Comparison of ENCODE assay signal across 8 mouse cellular contexts in the genomic region with DNA sequence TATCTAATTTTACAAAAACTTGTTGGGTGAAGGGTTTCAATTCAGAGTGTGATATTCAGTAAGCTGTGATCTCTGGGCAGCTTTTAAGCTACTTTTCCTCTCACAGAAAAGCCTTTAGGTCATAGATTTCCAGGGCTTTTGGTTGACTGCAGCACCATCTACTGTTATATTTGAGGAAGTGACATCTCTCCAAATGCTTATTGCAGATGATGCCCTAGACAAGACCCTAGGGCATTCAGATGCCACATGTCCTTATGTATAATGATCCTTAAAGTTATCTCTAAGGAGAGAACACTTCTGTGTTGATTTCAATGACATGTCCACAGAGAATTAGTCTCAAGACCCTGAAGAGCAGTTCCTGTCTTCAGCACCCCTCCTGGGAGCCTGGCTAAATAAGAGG. TPM values are rescaled to one million over a fixed set of nuclear protein-coding genes. Genes with fewer than 3 reads are reported as not detected.
DNase-seq lines count a peak whose midpoint lies in the region; ATAC-seq and TF ChIP-seq lines count a peak whose summit lies in the region.

No protein-coding gene starts in this region.

- peak; percentile 52 for TF ChIP-seq RAD21 in CH12.LX (IDR thresholded peaks at IDR 0.05; ENCODE audit: low read depth, low read length)

- CTCF ChIA-PET in Patski (lab: Charles Lee), result interaction anchor here (1.8 kb wide), 1 partner anchor 11 kb away, joined by 4 read pairs; no protein-coding TSS in a partner anchor

- TF ChIP-seq CTCF in CH12.LX (conservative IDR thresholded peaks at IDR 0.05 in 1 of 2, IDR thresholded peaks at IDR 0.05 in 1 of 2; ENCODE audit: low read depth in 2 of 2, low read length in 2 of 2) (peak; percentile 15 to 38; a peak in 2 of 4 replicates), Patski (IDR thresholded peaks at IDR 0.05) (peak; percentile 43)

- H3K9ac ChIP-seq in kidney, embryonic 15.5 days, result no peak overlapping the region
- H3K9ac ChIP-seq in CH12.LX (ENCODE audit: insufficient read depth, low read depth), result no peak overlapping the region
- no peak overlapping the region for H3K9ac ChIP-seq in hindbrain, embryonic 12.5 days

- peak; percentile 20 for DNase-seq in kidney, adult 9 months
- DNase-seq in CH12.LX (ENCODE audit: extremely low read depth) (peak; percentile 42), Patski (ENCODE audit: low read depth, low spot score) (no peak), adipocyte (ENCODE audit: low spot score) (no peak)
- DNase-seq in heart, adult 11 months, result no peak

- TF ChIP-seq POLR2A in CH12.LX (IDR thresholded peaks at IDR 0.05; ENCODE audit: low read depth, low read length), result no peak

- no peak for ATAC-seq in kidney, embryonic 15.5 days (replicated peaks; ENCODE audit: low FRiP score)
- no peak for ATAC-seq in Patski
- peak; percentile 23; the same call in 1 of the 2 replicates for ATAC-seq in hindbrain, embryonic 12.5 days (ENCODE audit: low FRiP score)
- no peak for ATAC-seq in erythroid progenitor cell, adult 5-6 weeks (replicated peaks; ENCODE audit: low FRiP score, poor library complexity, severe bottlenecking)

- H3K4me3 ChIP-seq in kidney, embryonic 15.5 days (replicated peaks), result no peak overlapping the region
- no peak overlapping the region for H3K4me3 ChIP-seq in CH12.LX (replicated peaks in 1 of 3; ENCODE audit: low read depth in 2 of 3, low read length in 2 of 3, poor library complexity in 1 of 3)
- no peak overlapping the region for H3K4me3 ChIP-seq in hindbrain, embryonic 12.5 days

- in situ Hi-C loops in CH12.LX (cut with MboI; ENCODE audit: low pct_ligation_motif_present, low pct_unique_long_range_greater_than_20kb, low sequenced_read_pairs), result loop anchor here (25.0 kb wide), 1 partner anchor 497 kb away; a partner anchor contains a TSS
- in situ Hi-C loops in Patski (cut with MboI; ENCODE audit: low pct_unique_long_range_greater_than_20kb), result loop anchor here (5.0 kb wide), 1 partner anchor 497 kb away; no protein-coding TSS in a partner anchor

- no peaks in the 10 kb centered on the region for H3K36me3 ChIP-seq in kidney, embryonic 15.5 days
- no peaks in the 10 kb centered on the region for H3K36me3 ChIP-seq in CH12.LX (replicated peaks in 1 of 2; ENCODE audit: control insufficient read depth in 1 of 2, insufficient read depth in 1 of 2, low read length in 1 of 2)
- no peaks in the 10 kb centered on the region for H3K36me3 ChIP-seq in hindbrain, embryonic 12.5 days

- no peaks in the 10 kb centered on the region for H3K27me3 ChIP-seq in kidney, embryonic 15.5 days
- no peaks in the 10 kb centered on the region for H3K27me3 ChIP-seq in CH12.LX (replicated peaks)
- H3K27me3 ChIP-seq in Patski, result peaks cover 5% of the 10 kb centered on the region
- H3K27me3 ChIP-seq in hindbrain, embryonic 12.5 days, result no peaks in the 10 kb centered on the region

- no peak overlapping the region for H3K27ac ChIP-seq in kidney, embryonic 15.5 days
- no peak overlapping the region for H3K27ac ChIP-seq in CH12.LX (ENCODE audit: insufficient read depth, low read depth)
- no peak overlapping the region for H3K27ac ChIP-seq in hindbrain, embryonic 12.5 days

- H3K9me3 ChIP-seq in kidney, embryonic 15.5 days (replicated peaks), result no peaks in the 10 kb centered on the region
- H3K9me3 ChIP-seq in CH12.LX (replicated peaks; ENCODE audit: low read length), result no peaks in the 10 kb centered on the region
- H3K9me3 ChIP-seq in hindbrain, embryonic 12.5 days (replicated peaks), result no peaks in the 10 kb centered on the region

- no peak for TF ChIP-seq EP300 in CH12.LX (IDR thresholded peaks at IDR 0.05; ENCODE audit: low read length)

- no peak overlapping the region for H3K4me2 ChIP-seq in kidney, embryonic 15.5 days
- H3K4me2 ChIP-seq in CH12.LX (ENCODE audit: insufficient read depth, low read depth, poor library complexity, severe bottlenecking), result no peak overlapping the region
- no peak overlapping the region for H3K4me2 ChIP-seq in hindbrain, embryonic 12.5 days (replicated peaks)

- H3K79me2 ChIP-seq in CH12.LX (replicated peaks; ENCODE audit: control insufficient read depth, extremely low read depth, insufficient read depth, poor library complexity, severe bottlenecking), result no peaks in the 10 kb centered on the region

- dilution Hi-C loops in CH12.LX (cut with MboI; ENCODE audit: extremely low pct_ligation_motif_present, extremely low pct_unique_long_range_greater_than_20kb, low sequenced_read_pairs), result no loop called here

- POLR2A ChIA-PET in Patski (lab: Charles Lee), result no interaction called here

- H3K4me1 ChIP-seq in kidney, embryonic 15.5 days, result no peaks in the 10 kb centered on the region
- H3K4me1 ChIP-seq in CH12.LX (ENCODE audit: control insufficient read depth in 1 of 2, insufficient read depth in 2 of 2), result peaks cover 0 to 7% of the 10 kb centered on the region in 2 experiments; a peak in 1 of 4 replicates
- H3K4me1 ChIP-seq in hindbrain, embryonic 12.5 days, result no peaks in the 10 kb centered on the region

TF ChIP-seq in CH12.LX, 34 proteins besides CTCF, POLR2A, EP300 and RAD21:
- TF ChIP-seq HCFC1 (IDR thresholded peaks at IDR 0.05; ENCODE audit: low read depth, low read length) (no peak), PAX5 (IDR thresholded peaks at IDR 0.05; ENCODE audit: low read length) (no peak), ZC3H11A (IDR thresholded peaks at IDR 0.05; ENCODE audit: low read depth, low read length) (no peak), JUN (IDR thresholded peaks at IDR 0.05; ENCODE audit: insufficient read depth, low read depth, low read length) (no peak), JUND (conservative IDR thresholded peaks at IDR 0.05; ENCODE audit: low read depth, low read length) (no peak), NRF1 (IDR thresholded peaks at IDR 0.05; ENCODE audit: low read depth, low read length) (no peak), RCOR1 (conservative IDR thresholded peaks at IDR 0.05; ENCODE audit: low read depth, low read length) (no peak), ZNF384 (IDR thresholded peaks at IDR 0.05; ENCODE audit: low read depth, low read length) (no peak), TCF12 (IDR thresholded peaks at IDR 0.05; ENCODE audit: low read depth, low read length) (no peak), NELFE (IDR thresholded peaks at IDR 0.05; ENCODE audit: low read depth, low read length) (no peak)
TF ChIP-seq in CH12.LX: peak in this region for 0.

RNA-seq across cellular contexts. Expression of a gene that starts 49.2 kb away (rescaled TPM):
- polyA plus RNA-seq in kidney, embryonic 15.5 days (2015; fragmentation: Nextera tagmentation; extraction: Ambion mirVana), result 5.7 and 7.7 TPM in 2 replicates
- total RNA-seq in CH12.LX (2012; rRNA removed) (not detected in 2 replicates), CH12.LX (2014; rRNA removed) (not detected in 2 replicates)
- polyA plus RNA-seq in CH12.LX (2012; ENCODE audit: insufficient read length, low read depth) (not detected in 2 replicates), Patski (2021) (not detected)
- 41.1 and 41.4 TPM in 2 replicates for polyA plus RNA-seq in hindbrain, embryonic 12.5 days (2016; fragmentation: Nextera tagmentation; extraction: Ambion mirVana)
- not detected in 2 replicates for total RNA-seq in erythroid progenitor cell, adult 5-6 weeks (2015; ENCODE audit: low replicate concordance)
- total RNA-seq in erythroid progenitor cell, adult 5-6 weeks (2017; ENCODE audit: low replicate concordance), result not detected in 2 replicates

Comparison
In these comparisons a context has a peak if more than half of its experiments do, and no peak if none do; other contexts are left out.
1. DNase-seq: peak in kidney, adult 9 months (single experiment) and CH12.LX (single experiment); none in Patski (single experiment), adipocyte (single experiment) and heart, adult 11 months (single experiment).